Mouse (Mus musculus): ENCODE measurements around the gene Daam2. TPM values are rescaled to one million over a fixed set of nuclear protein-coding genes. Genes with fewer than 3 reads are reported as not detected.

Gene Daam2
- total RNA-seq, 2 experiments from 2014 or later = 0.08 TPM; not detected in 1

DNA sequence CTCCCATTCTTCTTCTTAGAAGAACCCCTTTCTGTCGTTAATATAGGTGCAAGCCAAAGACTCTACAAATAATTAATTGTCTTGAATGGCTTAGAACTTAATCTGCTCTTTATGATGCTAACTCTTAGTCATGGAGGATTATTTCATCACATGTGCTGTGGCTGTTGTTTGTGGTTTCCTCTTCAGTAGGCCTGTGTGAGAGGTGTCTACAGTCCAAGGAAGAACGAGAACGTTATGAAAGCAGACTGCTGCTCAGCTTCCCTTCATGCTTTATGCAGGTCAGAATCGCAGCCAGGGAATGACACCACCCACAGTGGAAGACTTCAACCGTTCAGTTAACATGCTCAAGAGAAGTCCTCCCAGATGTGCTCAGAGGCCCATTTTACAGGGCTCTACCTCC lies 151.2 kb downstream of the Daam2 start:
- ATAC-seq (replicated peaks; ENCODE audit: low FRiP score, poor library complexity, severe bottlenecking) = no peak

Other genes starting within 250 kb of the Daam2 start
- 131 and 136 TPM in 2 replicates for gene Mocs1, start 136.0 kb downstream of the Daam2 start, total RNA-seq (2015; ENCODE audit: low replicate concordance)
- gene Mocs1, start 136.0 kb downstream of the Daam2 start, total RNA-seq (2017; ENCODE audit: low replicate concordance) = 39.0 and 42.9 TPM in 2 replicates
- not detected in 2 replicates for gene Kif6, start 50.8 kb upstream of the Daam2 start, total RNA-seq (2015; ENCODE audit: low replicate concordance)
- gene Kif6, start 50.8 kb upstream of the Daam2 start, total RNA-seq (2017; ENCODE audit: low replicate concordance) = not detected in 2 replicates

All from erythroid progenitor cell, adult 5-6 weeks (primary cell).